Mouse (Mus musculus) inflammation-experienced regulatory T-cells, adult 6 months (primary cell): Measurements from ENCODE around the gene Gm11992. TPM values are rescaled to one million over a fixed set of nuclear protein-coding genes. Genes with fewer than 3 reads are reported as not detected.

Source experiments
- ATAC-seq: one replicate; pipeline ENCODE4 v1.8.0; 2017
- polyA plus RNA-seq, 3 experiments: library from polyadenylated mRNA; unstranded; fragments of 100-300 nt; shearing (Covaris generic); gene quantifications; one replicate each; pipeline ENCODE4 v1.2.1; 2017

The Gm11992 gene
- polyA plus RNA-seq, 3 experiments from 2014 or later, result 0.24 to 0.34 TPM; not detected in 1

GRCm38 (mm10) chr11:9116121-9116520 lies 67.7 kb downstream of the Gm11992 start:
- no peak for ATAC-seq

- no peak for ATAC-seq
Observed at GRCm38 (mm10) chr11:9116916-9117315, 68.5 kb downstream of the Gm11992 start.

- ATAC-seq, result no peak
Observed at GRCm38 (mm10) chr11:9117358-9118049, 69.1 kb downstream of the Gm11992 start.

- ATAC-seq, result no peak
Observed at GRCm38 (mm10) chr11:9118050-9118420, 69.6 kb downstream of the Gm11992 start, which contains the start of gene Upp1. Gene Upp1, plus strand, starts transcription at chr11:9118103.

- ATAC-seq, result no peak
Observed at GRCm38 (mm10) chr11:9118421-9119121, 70.2 kb downstream of the Gm11992 start.

Other genes with a start within 250 kb of the Gm11992 start
- gene Pkd1l1, start 75.3 kb upstream of the Gm11992 start, polyA plus RNA-seq, result under 1 TPM in 1 of 3 experiments, not detected in 2; 0.08 TPM
- 1 to 10 TPM; 5.5 to 6.8 (median 6.2) TPM for gene Hus1, start 37.4 kb upstream of the Gm11992 start, polyA plus RNA-seq
- gene Sun3, start 397 bp downstream of the Gm11992 start, polyA plus RNA-seq, result not detected
- under 1 TPM in 2 of 3 experiments, not detected in 1; 0.59 to 0.75 TPM for gene Upp1, start 69.5 kb downstream of the Gm11992 start, polyA plus RNA-seq
- gene Abca13, start 143.3 kb downstream of the Gm11992 start, polyA plus RNA-seq, result not detected